Mouse (Mus musculus) small intestine, adult 2 months (tissue): ENCODE data around the gene Zfp94.

Experiments
- CTCF ChIP-seq: fragments of 200-500 bp; IDR thresholded peaks from 2 replicates; pipeline ENCODE4 v1.5.1; 2012; ENCODE audit warnings: low read depth, mild to moderate bottlenecking, control low read depth, inconsistent platforms, low read length, moderate library complexity, mixed read lengths; ENCODE audit not compliant: insufficient replicate concordance, insufficient read length; ENCODE audit errors: extremely low read depth
- POLR2A ChIP-seq: fragments of 200-500 bp; IDR thresholded peaks from 2 replicates; pipeline ENCODE4 v1.6.1; 2012; ENCODE audit warnings: low read depth, mild to moderate bottlenecking, control low read depth, inconsistent platforms, low read length, moderate library complexity

- no peak for TF ChIP-seq POLR2A
- TF ChIP-seq CTCF: no peak
Measured at GRCm38 (mm10) chr7:24325197-24325596, 8.7 kb upstream of the Zfp94 start.
